Mouse (Mus musculus) ES-E14 (cell line): Measurements from ENCODE around the gene Gm10778.

Experiments
- CHD2 ChIP-seq: IDR thresholded peaks from 2 replicates; pipeline ENCODE4 v1.6.1; 2014; ENCODE audit warnings: mild to moderate bottlenecking, low read depth, low read length, inconsistent platforms
- HCFC1 ChIP-seq: IDR thresholded peaks from 2 replicates; pipeline ENCODE4 v1.6.1; 2012; ENCODE audit warnings: low read length, inconsistent platforms, borderline replicate concordance; ENCODE audit not compliant: insufficient read depth
- MAFK ChIP-seq: IDR thresholded peaks from 2 replicates; pipeline ENCODE4 v1.6.1; 2014; ENCODE audit warnings: mild to moderate bottlenecking, low read depth, low read length, inconsistent platforms; ENCODE audit not compliant: insufficient read depth
- ZC3H11A ChIP-seq: IDR thresholded peaks from 2 replicates; pipeline ENCODE4 v1.6.1; 2012; ENCODE audit warnings: low read depth, mild to moderate bottlenecking, inconsistent platforms, low read length, borderline replicate concordance
- ZNF384 ChIP-seq: IDR thresholded peaks from 2 replicates; pipeline ENCODE4 v1.6.1; 2012; ENCODE audit warnings: low read depth, low read length, inconsistent platforms

- no peak for TF ChIP-seq HCFC1
- no peak for TF ChIP-seq ZC3H11A
- no peak for TF ChIP-seq ZNF384
- TF ChIP-seq MAFK: no peak
- TF ChIP-seq CHD2: no peak
Measured at GRCm38 (mm10) chr10:81655178-81655577, 6.3 kb downstream of the Gm10778 start.
